Mouse (Mus musculus): ENCODE results near the gene Tk2. TPM values are rescaled to one million over a fixed set of nuclear protein-coding genes. Genes with fewer than 3 reads are reported as not detected.
"Not testable (repeated sequence)": the region's sequence is repeated elsewhere in the genome, so short reads cannot be mapped to it uniquely, and the experiment has no call there.

Gene Tk2
- 10 to 100 TPM; 34.6 to 37.3 TPM for total RNA-seq (2021)
- long read RNA-seq, transcript Tk2-202 (9 exons, 2,312 nt): minor isoform, 11 of 69 reads
- long read RNA-seq, transcript Tk2-201 (10 exons, 2,406 nt): major isoform, 26 of 69 reads
- long read RNA-seq, partial matches to known transcripts: 1 of 69 reads
- long read RNA-seq, other reads (novel, unspliced or antisense): 30 of 69 reads

GRCm38 (mm10) chr8:104248276-104248675, at the start of gene Tk2:
Gene Tk2, minus strand, starts transcription at chr8:104248558.
- DNase-seq (ENCODE audit: low spot score in 2 of 2): peak; percentile 68 to 78

GRCm38 (mm10) chr8:104294396-104294795, 46.0 kb upstream of the Tk2 start:
- DNase-seq (ENCODE audit: low spot score in 2 of 2): no peak

GRCm38 (mm10) chr8:104293081-104293480, 44.7 kb upstream of the Tk2 start, which contains the start of gene Cmtm2a:
Gene Cmtm2a, minus strand, starts transcription at chr8:104293181.
- DNase-seq (ENCODE audit: low spot score in 2 of 2): not testable (repeated sequence)

GRCm38 (mm10) chr8:104268937-104269440, 20.6 kb upstream of the Tk2 start:
- no peak for DNase-seq (ENCODE audit: low spot score in 2 of 2)

- no peak for DNase-seq (ENCODE audit: low spot score in 2 of 2)
These were observed 20.0 kb upstream of the Tk2 start for GRCm38 (mm10) chr8:104268368-104268767.

GRCm38 (mm10) chr8:104264271-104264935, 16.0 kb upstream of the Tk2 start:
- not testable (repeated sequence) for DNase-seq (ENCODE audit: low spot score in 2 of 2)

- not testable (repeated sequence) for DNase-seq (ENCODE audit: low spot score in 2 of 2)
These were observed 13.4 kb upstream of the Tk2 start for GRCm38 (mm10) chr8:104261802-104262201.

GRCm38 (mm10) chr8:104253016-104253415, 4.7 kb upstream of the Tk2 start:
- no peak for DNase-seq (ENCODE audit: low spot score in 2 of 2)

- DNase-seq (ENCODE audit: low spot score in 2 of 2): no peak
These were observed 3.1 kb upstream of the Tk2 start for GRCm38 (mm10) chr8:104251461-104251860.

- DNase-seq (ENCODE audit: low spot score in 2 of 2): peak; percentile 77 to 82
These were observed 2.3 kb upstream of the Tk2 start, which contains the start of gene Cklf for GRCm38 (mm10) chr8:104250439-104251367. Gene Cklf, plus strand, starts transcription at chr8:104250861.

- no peak for DNase-seq (ENCODE audit: low spot score in 2 of 2)
These were observed 1.2 kb upstream of the Tk2 start for GRCm38 (mm10) chr8:104249442-104249996.

- DNase-seq (ENCODE audit: low spot score in 2 of 2): peak in 1 of 2 experiments; percentile 34
These were observed 466 bp downstream of the Tk2 start for GRCm38 (mm10) chr8:104247908-104248275.

- DNase-seq (ENCODE audit: low spot score in 2 of 2): no peak
These were observed 1.1 kb downstream of the Tk2 start for GRCm38 (mm10) chr8:104247054-104247907.

- no peak for DNase-seq (ENCODE audit: low spot score in 2 of 2)
These were observed 1.7 kb downstream of the Tk2 start for GRCm38 (mm10) chr8:104246621-104247020.

GRCm38 (mm10) chr8:104242038-104242644, 6.2 kb downstream of the Tk2 start:
- no peak for DNase-seq (ENCODE audit: low spot score in 2 of 2)

GRCm38 (mm10) chr8:104239418-104239861, 8.9 kb downstream of the Tk2 start:
- DNase-seq (ENCODE audit: low spot score in 2 of 2): no peak

GRCm38 (mm10) chr8:104234573-104234972, 13.8 kb downstream of the Tk2 start:
- DNase-seq (ENCODE audit: low spot score in 2 of 2): no peak

GRCm38 (mm10) chr8:104232919-104233318, 15.4 kb downstream of the Tk2 start:
- no peak for DNase-seq (ENCODE audit: low spot score in 2 of 2)

GRCm38 (mm10) chr8:104232039-104232438, 16.3 kb downstream of the Tk2 start:
- DNase-seq (ENCODE audit: low spot score in 2 of 2): no peak

- no peak for DNase-seq (ENCODE audit: low spot score in 2 of 2)
These were observed 18.0 kb downstream of the Tk2 start for GRCm38 (mm10) chr8:104230377-104230776.

Measured in layer of hippocampus, postnatal 10 days (tissue).